Mouse (Mus musculus): ENCODE results near the gene Hadha.

DNA sequence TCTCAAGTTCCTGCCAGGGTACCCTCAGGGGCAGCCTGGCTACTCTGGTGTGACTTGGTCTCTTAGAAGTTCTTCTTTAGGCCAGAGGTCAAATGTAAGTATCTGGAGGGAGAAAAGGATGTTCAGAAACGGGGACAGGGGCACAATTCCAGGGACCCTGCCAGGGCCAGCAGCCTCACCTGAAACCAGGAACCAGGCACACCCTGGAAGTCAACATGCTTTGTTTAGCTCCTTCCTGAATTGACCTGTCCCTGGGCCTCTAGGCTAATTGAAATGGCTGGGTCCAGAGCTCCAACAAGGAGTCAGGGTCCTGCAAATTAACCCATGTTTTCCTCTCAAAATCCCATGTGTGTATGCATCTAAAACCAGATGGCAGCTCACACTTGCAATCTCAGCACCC, 49.5 kb upstream of the Hadha start:
- no peak for TF ChIP-seq CTCF (IDR thresholded peaks at IDR 0.05; ENCODE audit: low read depth)
- TF ChIP-seq EP300 (IDR thresholded peaks at IDR 0.05; ENCODE audit: low read depth) = no peak
